Mouse (Mus musculus): ENCODE measurements around the gene Lad1.
A peak's percentile ranks its signal among the peaks of the same experiment; 100 is the strongest.

- peak; percentile 76 for TF ChIP-seq CTCF (IDR thresholded peaks at IDR 0.05; ENCODE audit: low read depth, low read length)
- no peak for TF ChIP-seq TAL1 (conservative IDR thresholded peaks at IDR 0.05; ENCODE audit: low read depth, low read length)
Measured at GRCm38 (mm10) chr1:135847139-135847562, 28.8 kb downstream of the Lad1 start.

Measured in G1E (cell line).